25 mouse cellular contexts compared by ENCODE assay signal in the genomic region with DNA sequence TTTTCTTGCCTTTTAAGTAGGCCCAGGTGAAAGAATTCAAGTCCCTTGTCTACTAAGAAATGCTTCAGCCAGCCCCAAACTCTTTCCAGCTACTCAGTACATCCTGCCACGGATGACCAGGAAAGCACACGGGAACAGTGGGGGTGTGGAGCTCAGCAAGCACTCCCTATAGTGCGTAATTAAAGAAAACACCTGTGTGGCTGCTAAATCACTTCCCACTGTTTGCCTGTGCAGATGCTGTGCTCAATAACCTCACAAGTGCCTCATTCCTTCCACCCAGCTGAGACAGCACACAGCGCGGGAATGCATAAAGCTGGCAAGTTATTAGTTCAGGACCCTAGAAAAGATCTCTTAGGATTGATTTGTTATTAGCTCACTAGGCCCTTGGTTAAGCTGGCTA.
DNase-seq lines count a peak whose midpoint lies in the region; ATAC-seq and TF ChIP-seq lines count a peak whose summit lies in the region.
"Had no signal": no experiment of that assay in that cellular context is flagged by ENCODE, and none has a peak within 500 bp of the region (broad histone marks: within the 10 kb centered on the region; RNA-seq: fewer than 3 reads in every experiment).

No protein-coding gene starts in this region.

- H3K9ac ChIP-seq in kidney, embryonic 16.5 days (replicated peaks; ENCODE audit: low read length): no peak overlapping the region
- no peak overlapping the region for H3K9ac ChIP-seq in limb, embryonic 13.5 days
- H3K9ac ChIP-seq: forebrain, embryonic 13.5 days; forebrain, postnatal 0 days; heart, embryonic 13.5 days; hindbrain, embryonic 12.5 days had no signal

- peak overlapping the region; percentile 52; the same call in 1 of the 2 replicates for H3K27ac ChIP-seq in kidney, embryonic 16.5 days (ENCODE audit: low read length)
- no peak overlapping the region for H3K27ac ChIP-seq in kidney, adult 2 months (ENCODE audit: insufficient read depth, low read depth, low read length)
- H3K27ac ChIP-seq in limb, embryonic 13.5 days: no peak overlapping the region
- H3K27ac ChIP-seq: embryonic facial prominence, embryonic 10.5 days; forebrain, embryonic 13.5 days; gastrocnemius, adult 2 months; heart, embryonic 13.5 days; hindbrain, embryonic 12.5 days; hindbrain, postnatal 0 days had no signal

- no peak for TF ChIP-seq POLR2A in kidney, adult 2 months (IDR thresholded peaks at IDR 0.05; ENCODE audit: low read depth, low read length)

- no peak overlapping the region for H3K4me3 ChIP-seq in kidney, embryonic 16.5 days (ENCODE audit: low read length)
- no peak overlapping the region for H3K4me3 ChIP-seq in kidney, adult 2 months (ENCODE audit: insufficient read depth, low read depth, low read length)
- no peak overlapping the region for H3K4me3 ChIP-seq in limb, embryonic 13.5 days
- H3K4me3 ChIP-seq: embryonic facial prominence, embryonic 10.5 days; forebrain, embryonic 13.5 days; gastrocnemius, adult 2 months; heart, embryonic 13.5 days; hindbrain, embryonic 12.5 days had no signal

- no peak overlapping the region for H3K4me2 ChIP-seq in kidney, embryonic 16.5 days (replicated peaks; ENCODE audit: low read depth, low read length)
- H3K4me2 ChIP-seq in limb, embryonic 13.5 days (replicated peaks): no peak overlapping the region
- H3K4me2 ChIP-seq: forebrain, embryonic 13.5 days; heart, embryonic 13.5 days; hindbrain, embryonic 12.5 days had no signal

- no peaks in the 10 kb centered on the region for H3K36me3 ChIP-seq in kidney, embryonic 16.5 days (ENCODE audit: insufficient read depth, low read length)
- H3K36me3 ChIP-seq in kidney, adult 2 months (ENCODE audit: control insufficient read depth, insufficient read depth, low read length): no peaks in the 10 kb centered on the region
- H3K36me3 ChIP-seq in limb, embryonic 13.5 days: no peaks in the 10 kb centered on the region
- H3K36me3 ChIP-seq: embryonic facial prominence, embryonic 10.5 days; G1E; heart, embryonic 13.5 days; hindbrain, embryonic 12.5 days had no signal

- 44% methylated on average over 5 of the region's 5 CpGs for WGBS in kidney, embryonic 16.5 days
- 57% methylated on average over 5 of the region's 5 CpGs for WGBS in kidney, adult 2 months
- 27% methylated on average over 5 of the region's 5 CpGs for WGBS in limb, embryonic 13.5 days

- H3K27me3 ChIP-seq in kidney, embryonic 16.5 days (ENCODE audit: insufficient read depth, low read length): no peaks in the 10 kb centered on the region
- H3K27me3 ChIP-seq in kidney, adult 2 months (replicated peaks; ENCODE audit: control insufficient read depth, insufficient read depth, low read length): no peaks in the 10 kb centered on the region
- no peaks in the 10 kb centered on the region for H3K27me3 ChIP-seq in limb, embryonic 13.5 days
- H3K27me3 ChIP-seq: forebrain, embryonic 13.5 days; heart, embryonic 13.5 days; hindbrain, embryonic 12.5 days had no signal

- H3K9me3 ChIP-seq in kidney, embryonic 16.5 days (ENCODE audit: low read length): 0 out of 2 replicates have a peak, but pooled peaks cover 3% of the 10 kb centered on the region
- H3K9me3 ChIP-seq in limb, embryonic 13.5 days: peaks cover 8% of the 10 kb centered on the region; the same call in 1 of the 2 replicates
- H3K9me3 ChIP-seq: embryonic facial prominence, embryonic 10.5 days; forebrain, embryonic 13.5 days had no signal

- 0 out of 2 replicates have a peak, but pooled peaks cover 2% of the 10 kb centered on the region for H3K4me1 ChIP-seq in kidney, embryonic 16.5 days (ENCODE audit: insufficient read depth, low read length)
- H3K4me1 ChIP-seq in kidney, adult 2 months (ENCODE audit: control insufficient read depth, insufficient read depth, low read length): peaks cover 9% of the 10 kb centered on the region; the same call in 1 of the 2 replicates
- peaks cover 11% of the 10 kb centered on the region for H3K4me1 ChIP-seq in limb, embryonic 13.5 days
- H3K4me1 ChIP-seq: embryonic facial prominence, embryonic 10.5 days; heart, embryonic 13.5 days; hindbrain, embryonic 12.5 days had no signal

- peak; percentile 65; the same call in 1 of the 2 replicates for ATAC-seq in kidney, embryonic 16.5 days (ENCODE audit: low FRiP score, low TSS enrichment)
- 0 out of 2 replicates have a peak, but pooled peaks have one; percentile 44 for ATAC-seq in limb, embryonic 13.5 days (ENCODE audit: low FRiP score, low read depth)
- ATAC-seq: CD4-positive, CD25-positive, alpha-beta regulatory T cell, adult 4 months; forebrain, embryonic 13.5 days; forebrain, postnatal 0 days; hindbrain, postnatal 0 days had no signal

- DNase-seq in embryo, embryonic 10.5 days (ENCODE audit: low spot score): peak; percentile 8
- DNase-seq in embryo, embryonic 9.5 days (ENCODE audit: extremely low spot score): no peak
- DNase-seq in kidney, adult 2 months: no peak
- peak; percentile 46 for DNase-seq in forelimb bud, embryonic 11.5 days (ENCODE audit: low read depth, low spot score)
- DNase-seq in layer of hippocampus, postnatal 10 days (ENCODE audit: low spot score in 2 of 2): no peak
- no peak for DNase-seq in adrenal gland, adult (ENCODE audit: inconsistent age in 2 of 2, low spot score in 1 of 2)
- DNase-seq: adrenal gland, postnatal 10 days; B cell, adult 2 months; cerebellum, adult 11-12 months; cerebellum, adult 9-10 months; cerebellum, postnatal 25 days; forebrain, postnatal 0 days; gastrocnemius, adult 2 months; gastrocnemius, postnatal 25 days; heart, adult 11 months; heart, postnatal 36 days had no signal

- TF ChIP-seq CTCF in kidney, adult 2 months (conservative IDR thresholded peaks at IDR 0.05; ENCODE audit: insufficient read depth, insufficient read length, low read depth, low read length): no peak

Comparison
In these comparisons a context has a peak if more than half of its experiments do, and no peak if none do; other contexts are left out.
1. DNase-seq: peak in embryo, embryonic 10.5 days (single experiment) and forelimb bud, embryonic 11.5 days (single experiment); none in embryo, embryonic 9.5 days (single experiment), kidney, adult 2 months (single experiment), layer of hippocampus, postnatal 10 days (0 of 2) and adrenal gland, adult (0 of 2).